Mouse (Mus musculus) ES-Bruce4 (cell line): ENCODE measurements around the gene Stra6. TPM values are rescaled to one million over a fixed set of nuclear protein-coding genes. Genes with fewer than 3 reads are reported as not detected.

Experiments
- H3K27ac ChIP-seq: 2 replicates; pipeline ENCODE4 v1.5.1; 2012; ENCODE audit warnings: low read length, inconsistent platforms; ENCODE audit not compliant: insufficient read depth
- H3K27me3 ChIP-seq: 2 replicates; pipeline ENCODE4 v1.6.1; 2012; ENCODE audit warnings: mild to moderate bottlenecking, low read length, inconsistent platforms; ENCODE audit not compliant: control insufficient read depth, poor library complexity, insufficient read depth, severe bottlenecking
- H3K36me3 ChIP-seq: 2 replicates; pipeline ENCODE4 v1.6.1; 2012; ENCODE audit warnings: inconsistent platforms, mild to moderate bottlenecking, low read length, moderate library complexity; ENCODE audit not compliant: control insufficient read depth, poor library complexity, insufficient read depth, severe bottlenecking
- H3K4me1 ChIP-seq: one replicate; pipeline ENCODE4 v1.8.1; 2011; ENCODE audit warnings: low read length; ENCODE audit not compliant: control insufficient read depth, insufficient read depth
- H3K4me3 ChIP-seq: 2 replicates; pipeline ENCODE4 v1.5.1; 2011; ENCODE audit warnings: low read depth, mild to moderate bottlenecking, low read length
- H3K9ac ChIP-seq: 2 replicates; pipeline ENCODE4 v1.6.1; 2012; ENCODE audit warnings: low read depth, mild to moderate bottlenecking, inconsistent platforms; ENCODE audit not compliant: poor library complexity, severe bottlenecking
- H3K9me3 ChIP-seq: replicated peaks from 2 replicates; pipeline ENCODE4 v1.6.1; 2012; ENCODE audit warnings: mild to moderate bottlenecking, low read length, inconsistent platforms; ENCODE audit not compliant: control insufficient read depth, poor library complexity, insufficient read depth, severe bottlenecking
- CTCF ChIP-seq: IDR thresholded peaks from one replicate; pipeline ENCODE4 v1.8.1; 2011; ENCODE audit warnings: low read depth, low read length
- EP300 ChIP-seq: IDR thresholded peaks from 2 replicates; pipeline ENCODE4 v1.6.1; 2011; ENCODE audit warnings: low read depth, low read length; ENCODE audit not compliant: insufficient read depth
- POLR2A ChIP-seq: IDR thresholded peaks from one replicate; pipeline ENCODE4 v1.8.1; 2011; ENCODE audit warnings: low read length; ENCODE audit not compliant: insufficient read depth
- polyA plus RNA-seq: library from polyadenylated mRNA; stranded (reverse); fragments of >200 nt; gene quantifications from 2 replicates; pipeline ENCODE4 v1.2.4, GENCODE M21; 2011; ENCODE audit warnings: low read depth; ENCODE audit not compliant: missing spikeins, insufficient read depth, insufficient read length

Gene Stra6
- polyA plus RNA-seq, 1 experiment: 0.36 TPM

DNA sequence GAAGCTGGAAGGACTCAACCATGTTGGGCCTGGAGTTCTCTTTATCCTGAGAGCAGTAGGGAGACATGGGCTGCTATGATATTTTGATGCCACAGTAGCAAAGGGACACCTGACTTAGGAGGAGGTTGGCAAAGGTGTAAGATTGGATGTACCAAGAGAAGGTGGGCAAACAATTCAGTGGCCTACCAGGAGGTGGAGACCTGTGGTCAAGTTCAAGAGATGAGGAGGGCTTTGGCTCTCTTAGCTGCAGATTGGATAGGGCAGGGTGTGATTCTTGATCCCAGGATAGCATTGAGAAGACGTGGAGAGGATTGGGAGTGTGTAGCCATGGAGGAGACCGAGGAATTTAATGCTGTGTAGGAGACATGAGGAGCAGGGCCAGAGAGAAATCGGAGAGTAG is 30.2 kb downstream of the Stra6 start:
- no peaks in the 10 kb centered on the region for H3K27me3 ChIP-seq
- no peak overlapping the region for H3K9ac ChIP-seq
- no peak for TF ChIP-seq POLR2A
- no peak for TF ChIP-seq CTCF
- no peak for TF ChIP-seq EP300
- H3K27ac ChIP-seq: no peak overlapping the region
- no peak overlapping the region for H3K4me3 ChIP-seq
- H3K9me3 ChIP-seq: no peaks in the 10 kb centered on the region
- no peaks in the 10 kb centered on the region for H3K4me1 ChIP-seq
- no peaks in the 10 kb centered on the region for H3K36me3 ChIP-seq

DNA sequence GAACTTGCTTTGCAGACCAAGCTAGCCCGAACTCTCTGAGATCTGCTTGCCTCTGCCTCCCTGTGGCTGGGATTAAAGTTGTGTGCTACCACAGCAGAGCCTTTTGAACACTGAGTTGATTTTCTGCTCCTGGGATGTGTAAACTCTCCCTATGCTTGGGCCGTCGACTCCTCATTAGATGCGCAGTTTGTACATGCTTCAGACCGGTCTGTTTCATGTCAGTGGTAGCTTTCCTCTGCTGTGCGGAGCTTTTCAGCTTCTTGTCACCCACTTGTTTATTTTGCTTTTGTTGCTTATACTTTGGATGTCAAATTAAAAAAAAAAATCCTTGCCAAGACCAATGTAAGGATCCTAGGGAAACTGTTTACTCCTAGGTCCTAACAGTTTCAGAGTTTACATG is 32.4 kb downstream of the Stra6 start:
- no peaks in the 10 kb centered on the region for H3K9me3 ChIP-seq
- H3K4me1 ChIP-seq: no peaks in the 10 kb centered on the region
- H3K36me3 ChIP-seq: no peaks in the 10 kb centered on the region
- no peak overlapping the region for H3K27ac ChIP-seq
- H3K4me3 ChIP-seq: no peak overlapping the region
- no peak overlapping the region for H3K9ac ChIP-seq
- no peak for TF ChIP-seq EP300
- no peak for TF ChIP-seq POLR2A
- TF ChIP-seq CTCF: no peak
- no peaks in the 10 kb centered on the region for H3K27me3 ChIP-seq

DNA sequence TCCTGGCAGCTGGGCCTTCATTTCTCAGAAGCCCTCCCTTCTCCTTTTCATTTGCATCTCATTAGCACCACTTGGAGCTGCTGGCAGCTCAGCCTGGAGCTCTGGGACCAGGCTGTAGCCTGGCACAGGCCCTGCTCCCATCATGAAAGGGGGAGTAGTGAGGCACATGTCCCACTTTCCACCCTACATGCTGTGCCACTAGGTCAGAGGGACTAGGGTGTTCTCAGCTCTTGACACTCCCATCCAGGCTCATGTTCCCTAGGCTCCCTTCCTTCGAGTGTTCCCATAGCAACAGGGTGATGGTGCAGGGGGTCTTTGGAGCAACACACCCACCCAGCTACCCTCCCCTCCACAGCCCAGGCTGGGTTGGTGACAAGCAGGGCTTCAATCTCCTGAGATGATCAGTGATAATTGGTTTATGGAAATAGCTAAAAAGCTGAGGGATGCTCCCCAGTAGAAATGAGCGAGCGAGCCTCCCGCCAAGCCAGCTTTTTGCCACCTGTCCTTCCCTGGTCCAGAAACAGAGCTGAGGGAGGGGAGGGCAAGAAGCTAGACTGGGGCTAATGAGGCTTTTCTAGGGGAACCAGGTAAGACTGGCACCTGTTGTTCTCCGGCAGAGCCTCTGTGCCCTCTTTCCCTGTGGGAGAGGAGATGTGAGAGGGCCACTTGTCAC is 33.2 kb downstream of the Stra6 start:
- Histone ChIP-seq H3K27me3 (no peaks in the 10 kb centered on the region), H3K9me3 (no peaks in the 10 kb centered on the region), H3K4me1 (no peaks in the 10 kb centered on the region), H3K36me3 (no peaks in the 10 kb centered on the region), H3K4me3 (no peak overlapping the region), H3K9ac (no peak overlapping the region), H3K27ac (no peak overlapping the region)
- no peak for TF ChIP-seq EP300
- TF ChIP-seq POLR2A: no peak
- no peak for TF ChIP-seq CTCF

DNA sequence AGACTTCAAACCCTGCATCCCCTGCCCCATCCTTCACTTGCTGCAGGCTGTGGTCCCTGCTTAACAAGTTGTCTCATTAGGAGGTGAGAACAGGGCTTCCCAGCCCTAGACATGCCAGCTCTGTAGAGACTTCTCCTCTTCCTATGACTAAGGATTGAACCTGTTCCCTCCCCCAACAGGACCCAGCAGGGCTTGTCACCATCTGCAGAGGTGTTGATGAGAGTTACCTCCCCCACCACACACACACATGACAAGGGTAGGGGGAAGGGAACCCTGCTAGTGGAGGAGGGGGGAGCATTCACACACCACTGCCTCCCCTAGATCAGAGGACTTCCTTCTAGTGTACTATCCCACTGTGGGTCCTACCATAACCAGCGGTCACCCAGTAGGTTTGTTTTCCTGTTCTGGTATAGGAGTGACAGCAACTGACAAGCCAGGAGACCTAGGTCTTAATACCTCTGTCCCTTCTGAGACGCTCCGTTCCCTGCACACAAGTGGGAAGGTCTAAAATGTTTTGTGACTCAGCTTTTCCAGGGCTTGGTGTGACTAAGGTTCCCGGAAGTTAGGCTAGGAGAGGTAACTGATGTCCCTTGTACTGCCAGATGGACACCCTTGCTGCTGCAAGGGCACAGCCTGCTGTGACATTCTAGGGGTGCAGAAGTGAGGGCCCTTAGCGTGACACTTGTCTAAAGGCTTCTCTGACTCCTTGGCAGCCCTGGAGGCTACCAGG is 36.4 kb downstream of the Stra6 start:
- H3K27ac ChIP-seq: no peak overlapping the region

GRCm38 (mm10) chr9:58102013-58102412 is 38.4 kb downstream of the Stra6 start:
- no peaks in the 10 kb centered on the region for H3K9me3 ChIP-seq
- no peaks in the 10 kb centered on the region for H3K27me3 ChIP-seq
- no peak overlapping the region for H3K4me3 ChIP-seq
- H3K4me1 ChIP-seq: no peaks in the 10 kb centered on the region
- no peak for TF ChIP-seq POLR2A
- no peak for TF ChIP-seq EP300
- no peak for TF ChIP-seq CTCF
- H3K9ac ChIP-seq: no peak overlapping the region
- no peaks in the 10 kb centered on the region for H3K36me3 ChIP-seq
- no peak overlapping the region for H3K27ac ChIP-seq

More for the DNA sequence above, 36.4 kb downstream of the Stra6 start:
- Histone ChIP-seq H3K9me3 (no peaks in the 10 kb centered on the region), H3K4me3 (no peak overlapping the region), H3K4me1 (no peaks in the 10 kb centered on the region), H3K27me3 (no peaks in the 10 kb centered on the region), H3K36me3 (no peaks in the 10 kb centered on the region), H3K9ac (no peak overlapping the region)
- no peak for TF ChIP-seq EP300
- TF ChIP-seq POLR2A: no peak
- TF ChIP-seq CTCF: no peak

GRCm38 (mm10) chr9:58103647-58104046 is 40.1 kb downstream of the Stra6 start:
- Histone ChIP-seq H3K9me3 (no peaks in the 10 kb centered on the region), H3K36me3 (no peaks in the 10 kb centered on the region), H3K27me3 (no peaks in the 10 kb centered on the region), H3K4me1 (no peaks in the 10 kb centered on the region), H3K9ac (no peak overlapping the region), H3K27ac (no peak overlapping the region), H3K4me3 (no peak overlapping the region)
- no peak for TF ChIP-seq POLR2A
- no peak for TF ChIP-seq EP300
- no peak for TF ChIP-seq CTCF
